Mouse (Mus musculus) stomach, postnatal 0 days (tissue): ENCODE measurements at regions not wholly inside any gene's neighbourhood (a gene's known extent, or its start where the extent isn't known, plus 50 kb on each side); places are given as distances from the start of the nearest gene placed in this dataset.

ENCODE experiments used
- ATAC-seq: fragments of 200-750 bp; cut with Nextera tagmentation; 2 replicates; pipeline ENCODE4 v1.8.0; 2017; ENCODE audit not compliant: low FRiP score, low TSS enrichment
- DNase-seq: peaks from one replicate; pipeline ENCODE4 v3.0.0-alpha.2; 2016; ENCODE audit warnings: low spot score
- H3K27ac ChIP-seq: fragments of 300-500 bp; sonication (generic); replicated peaks from 2 replicates; pipeline ENCODE4 v1.5.1; 2014; ENCODE audit warnings: mild to moderate bottlenecking, control low read depth
- H3K27me3 ChIP-seq: fragments of 300-500 bp; sonication (generic); 2 replicates; pipeline ENCODE4 v1.6.1; 2014; ENCODE audit warnings: low read length; ENCODE audit not compliant: control insufficient read depth, insufficient read depth
- H3K36me3 ChIP-seq: fragments of 300-500 bp; sonication (generic); 2 replicates; pipeline ENCODE4 v1.6.1; 2014; ENCODE audit warnings: low read length, mixed read lengths; ENCODE audit not compliant: control insufficient read depth, insufficient read depth
- H3K4me1 ChIP-seq: fragments of 300-500 bp; sonication (generic); replicated peaks from 2 replicates; pipeline ENCODE4 v1.6.1; 2014; ENCODE audit warnings: antibody characterized with exemption; ENCODE audit not compliant: control insufficient read depth, insufficient read depth
- H3K4me2 ChIP-seq: fragments of 300-500 bp; sonication (generic); replicated peaks from 2 replicates; pipeline ENCODE4 v1.6.1; 2014; ENCODE audit warnings: low read depth, mild to moderate bottlenecking, control low read depth, moderate library complexity
- H3K4me3 ChIP-seq: fragments of 300-500 bp; sonication (generic); 2 replicates; pipeline ENCODE4 v1.5.1; 2014; ENCODE audit warnings: low read depth, low read length, control low read depth
- H3K9ac ChIP-seq: fragments of 300-500 bp; sonication (generic); 2 replicates; pipeline ENCODE4 v1.6.1; 2014; ENCODE audit warnings: mild to moderate bottlenecking, low read length, control low read depth, mixed read lengths
- H3K9me3 ChIP-seq: fragments of 300-500 bp; sonication (generic); 2 replicates; pipeline ENCODE4 v1.6.1; 2016; ENCODE audit warnings: low read length; ENCODE audit not compliant: control insufficient read depth
- CTCF ChIP-seq: IDR thresholded peaks from 2 replicates; pipeline ENCODE4 v1.5.1; 2016; ENCODE audit warnings: antibody characterized with exemption, low read depth, mild to moderate bottlenecking, moderate library complexity
- EP300 ChIP-seq: optimal IDR thresholded peaks from 2 replicates; pipeline ENCODE3; 2016; ENCODE audit warnings: antibody characterized with exemption
- WGBS: fragments of 180-500 bp; shearing (Covaris S2); extraction: QIAGEN DNeasy Blood & Tissue Kit; methylation state at CpG from one replicate; pipeline ENCODE4 v1.1.7; 2014; 5-methylcytosine and 5-hydroxymethylcytosine counted together

- H3K9ac ChIP-seq = no peak overlapping the region
- H3K27ac ChIP-seq = no peak overlapping the region
- DNase-seq (no peak), ATAC-seq (no peak)
- H3K9me3 ChIP-seq = no peaks in the 10 kb centered on the region
- no peak for TF ChIP-seq EP300
- TF ChIP-seq CTCF = no peak
- H3K36me3 ChIP-seq = no peaks in the 10 kb centered on the region
- H3K4me3 ChIP-seq = no peak overlapping the region
- no peak overlapping the region for H3K4me2 ChIP-seq
- H3K4me1 ChIP-seq = no peaks in the 10 kb centered on the region
- no peaks in the 10 kb centered on the region for H3K27me3 ChIP-seq
- 54% methylated on average over 4 of the region's 4 CpGs for WGBS
Observed at GRCm38 (mm10) chr14:98650520-98650919, 343.6 kb downstream of the Rpl36a-ps1 start.

- H3K36me3 ChIP-seq = no peaks in the 10 kb centered on the region
- no peak for ATAC-seq
- H3K27me3 ChIP-seq = no peaks in the 10 kb centered on the region
- H3K9me3 ChIP-seq = no peaks in the 10 kb centered on the region
- H3K27ac ChIP-seq = no peak overlapping the region
- no peak for TF ChIP-seq EP300
- TF ChIP-seq CTCF = no peak
- 70% methylated on average over 4 of the region's 4 CpGs for WGBS
- no peaks in the 10 kb centered on the region for H3K4me1 ChIP-seq
- H3K4me2 ChIP-seq = no peak overlapping the region
- DNase-seq = no peak
- no peak overlapping the region for H3K9ac ChIP-seq
- no peak overlapping the region for H3K4me3 ChIP-seq
Observed at GRCm38 (mm10) chr14:98647614-98648013, 346.5 kb downstream of the Rpl36a-ps1 start.

DNA sequence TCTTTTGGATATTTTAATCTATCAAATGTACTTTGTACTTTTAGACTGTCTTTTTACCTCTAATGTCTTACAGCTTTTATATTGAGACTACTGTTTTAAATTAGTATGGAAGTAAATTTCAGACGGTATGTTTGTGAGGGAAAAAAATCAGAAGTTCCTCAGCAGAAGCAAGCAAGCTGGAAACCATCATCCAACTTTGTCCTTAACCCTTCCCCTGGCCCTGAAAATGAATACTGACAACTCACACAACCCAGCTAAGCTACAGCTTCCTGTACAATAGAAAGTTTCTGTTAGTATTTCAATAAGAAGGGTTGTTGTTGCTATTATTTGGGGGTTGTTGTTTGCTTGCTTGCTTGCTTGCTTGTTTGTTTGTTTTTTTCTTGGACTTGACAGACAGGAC lies 350.4 kb downstream of the Rpl36a-ps1 start:
- Histone ChIP-seq H3K36me3 (no peaks in the 10 kb centered on the region), H3K27ac (no peak overlapping the region), H3K27me3 (no peaks in the 10 kb centered on the region), H3K9ac (no peak overlapping the region), H3K9me3 (no peaks in the 10 kb centered on the region), H3K4me3 (no peak overlapping the region), H3K4me2 (no peak overlapping the region), H3K4me1 (no peaks in the 10 kb centered on the region)
- WGBS = 56% methylated on average over 1 of the region's 1 CpGs
- ATAC-seq (no peak), DNase-seq (no peak)
- TF ChIP-seq CTCF (no peak), EP300 (no peak)

DNA sequence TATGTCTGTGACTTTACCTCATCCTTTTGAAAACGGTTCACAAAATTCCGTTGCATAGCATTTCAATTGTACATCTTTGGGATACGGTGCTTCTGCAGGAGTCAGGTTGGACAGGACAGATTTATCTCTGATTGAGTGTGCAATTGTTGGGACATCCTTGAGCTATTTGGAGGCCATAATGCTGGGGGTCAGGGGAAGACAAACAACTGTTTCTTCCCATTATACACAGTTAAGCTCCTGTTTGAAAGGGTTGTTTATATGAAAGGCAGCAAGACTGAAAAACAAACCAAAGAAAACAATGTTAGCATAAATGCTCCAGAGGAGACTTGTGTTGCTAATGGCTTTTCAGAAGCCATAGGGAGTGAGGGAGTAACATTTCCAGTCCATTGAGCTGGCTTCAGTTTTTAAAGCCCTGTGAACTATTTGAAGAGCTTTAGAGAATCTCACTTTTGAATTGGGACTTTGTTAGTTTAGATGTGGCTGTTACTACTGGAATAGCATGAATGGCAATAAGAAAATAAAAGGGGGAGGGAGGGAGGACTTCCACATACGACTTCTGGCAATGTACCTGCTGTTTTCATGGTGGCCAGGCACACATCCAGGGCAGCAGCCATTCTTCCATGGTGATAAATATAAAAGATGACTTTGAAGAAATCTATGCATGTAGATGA lies 351.3 kb downstream of the Rpl36a-ps1 start:
- no peaks in the 10 kb centered on the region for H3K27me3 ChIP-seq
- H3K4me2 ChIP-seq = no peak overlapping the region
- H3K27ac ChIP-seq = no peak overlapping the region
- no peak overlapping the region for H3K4me3 ChIP-seq
- ATAC-seq = no peak
- WGBS = 60% methylated on average over 4 of the region's 4 CpGs
- no peaks in the 10 kb centered on the region for H3K4me1 ChIP-seq
- no peak overlapping the region for H3K9ac ChIP-seq
- H3K36me3 ChIP-seq = no peaks in the 10 kb centered on the region
- no peak for DNase-seq
- TF ChIP-seq EP300 (no peak), CTCF (no peak)
- no peaks in the 10 kb centered on the region for H3K9me3 ChIP-seq

DNA sequence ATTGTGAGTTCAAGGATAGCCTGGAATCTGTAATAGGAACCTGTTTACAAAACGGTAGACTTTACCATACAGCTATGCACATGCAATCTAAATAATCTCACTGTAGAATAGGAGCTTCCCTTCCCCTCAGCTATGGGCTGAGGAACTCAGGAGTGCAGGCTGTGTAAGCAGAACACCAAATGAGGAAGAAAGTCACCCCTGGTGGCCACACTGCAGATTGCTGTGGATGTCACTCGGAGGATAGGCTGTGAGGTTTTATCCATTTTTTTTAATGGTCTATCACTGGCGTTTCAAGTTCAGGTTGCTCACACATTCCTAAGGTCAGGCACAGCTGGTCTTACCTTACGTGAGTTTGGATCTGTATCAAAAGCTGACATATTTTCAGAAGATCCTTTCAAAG lies 365.1 kb downstream of the Rpl36a-ps1 start:
- no peaks in the 10 kb centered on the region for H3K4me1 ChIP-seq

GRCm38 (mm10) chr14:98626476-98626875 lies 367.6 kb downstream of the Rpl36a-ps1 start:
- no peaks in the 10 kb centered on the region for H3K4me1 ChIP-seq
- no peak overlapping the region for H3K27ac ChIP-seq
- no peak overlapping the region for H3K9ac ChIP-seq
- no peak for DNase-seq
- TF ChIP-seq EP300 = no peak
- TF ChIP-seq CTCF = no peak
- H3K27me3 ChIP-seq = no peaks in the 10 kb centered on the region
- no peak overlapping the region for H3K4me3 ChIP-seq
- no peak overlapping the region for H3K4me2 ChIP-seq
- 35% methylated on average over 7 of the region's 7 CpGs for WGBS
- H3K36me3 ChIP-seq = no peaks in the 10 kb centered on the region
- ATAC-seq = no peak
- H3K9me3 ChIP-seq = no peaks in the 10 kb centered on the region

More for the DNA sequence above, 365.1 kb downstream of the Rpl36a-ps1 start:
- no peaks in the 10 kb centered on the region for H3K27me3 ChIP-seq
- H3K9ac ChIP-seq = no peak overlapping the region
- 70% methylated on average over 4 of the region's 4 CpGs for WGBS
- H3K36me3 ChIP-seq = no peaks in the 10 kb centered on the region
- H3K9me3 ChIP-seq = no peaks in the 10 kb centered on the region
- H3K4me2 ChIP-seq = no peak overlapping the region
- H3K4me3 ChIP-seq = no peak overlapping the region
- no peak for DNase-seq
- TF ChIP-seq CTCF (peak; percentile 42), EP300 (no peak)
- no peak overlapping the region for H3K27ac ChIP-seq
- ATAC-seq = no peak
